Mouse (Mus musculus) heart, adult 11 months (tissue): ENCODE results near the gene Pcnp.

ENCODE experiments used
- DNase-seq: peaks from one replicate; pipeline ENCODE4 v3.0.0; 2022

The Pcnp gene

DNA sequence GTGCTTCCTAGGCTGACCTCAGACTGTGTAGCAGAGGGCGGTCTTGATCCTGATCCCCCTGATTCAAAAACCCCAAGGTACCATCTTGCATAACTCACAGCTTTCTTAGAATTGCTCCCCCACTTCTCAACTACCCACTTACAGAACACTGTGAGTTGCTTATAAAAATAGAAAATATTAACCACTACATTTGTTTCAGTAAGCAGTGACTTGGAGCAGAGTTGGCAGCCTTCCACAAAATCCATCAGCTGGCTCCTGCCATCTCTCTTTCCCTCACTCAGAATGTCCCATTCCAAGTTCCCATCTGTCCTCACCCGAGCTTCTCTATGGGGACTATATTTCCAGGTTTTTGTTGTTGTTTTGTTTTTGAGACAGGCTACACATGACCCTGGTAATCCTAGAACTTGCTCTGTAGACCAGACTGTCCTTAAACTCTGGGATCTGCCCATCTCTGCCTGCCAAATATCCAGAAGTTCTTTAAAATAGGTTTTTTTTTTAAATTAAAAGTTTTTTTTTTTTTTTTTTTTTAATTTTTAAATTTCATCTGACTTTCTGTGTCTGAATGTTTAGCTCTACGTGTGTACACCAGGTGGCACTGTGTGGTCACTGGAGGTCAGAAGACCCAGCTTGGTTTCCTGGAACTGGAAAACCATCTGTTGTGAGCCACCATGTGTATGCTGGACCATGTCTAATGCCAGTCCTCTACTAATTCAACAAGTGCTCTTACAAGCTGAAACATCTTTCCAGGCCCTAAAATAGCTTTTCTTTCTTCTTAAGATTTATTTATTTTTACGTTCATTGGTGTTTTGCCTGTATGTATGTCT lies 65.2 kb downstream of the Pcnp start:
- DNase-seq = peak; percentile 69

DNA sequence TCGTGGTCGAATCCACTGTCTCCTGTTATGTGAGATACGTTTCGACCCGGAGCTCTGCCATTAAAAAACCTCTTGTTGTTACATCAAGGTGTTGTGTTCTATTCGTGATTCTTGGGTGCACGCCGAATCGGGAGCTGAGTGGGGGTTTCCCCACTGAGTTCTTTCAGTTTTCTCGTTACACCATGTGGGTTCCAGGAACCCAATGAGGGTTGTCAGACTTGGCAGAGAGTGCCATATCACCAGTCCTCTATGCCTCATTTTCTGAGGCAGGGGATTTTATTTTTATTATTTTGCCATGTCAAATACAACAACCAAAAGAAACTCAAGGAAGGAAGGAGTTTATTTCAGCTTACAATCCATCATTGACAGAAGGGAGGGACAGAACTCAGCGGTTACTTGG lies 66.5 kb downstream of the Pcnp start:
- DNase-seq = peak; percentile 25
